Mouse (Mus musculus) T-cell, adult 2 months (primary cell): ENCODE measurements around the gene Sept11.

Source experiments
- DNase-seq: peaks from one replicate; pipeline ENCODE4 v3.0.0; 2022; ENCODE audit warnings: low spot score

The Sept11 gene

GRCm38 (mm10) chr5:93092857-93093622 lies at the start of gene Sept11:
Sept11 (plus strand) TSS chr5:93093437.
- peak; percentile 90 for DNase-seq

GRCm38 (mm10) chr5:93043688-93044583 lies 49.3 kb upstream of the Sept11 start:
- DNase-seq: no peak

- no peak for DNase-seq
Observed at GRCm38 (mm10) chr5:93044584-93045370, 48.5 kb upstream of the Sept11 start, which contains the start of gene Sowahb. Sowahb (minus strand) TSS chr5:93045022.

- DNase-seq: no peak
Observed at GRCm38 (mm10) chr5:93045371-93045714, 47.9 kb upstream of the Sept11 start.

- no peak for DNase-seq
Observed at GRCm38 (mm10) chr5:93046306-93046845, 46.9 kb upstream of the Sept11 start.

- DNase-seq: no peak
Observed at GRCm38 (mm10) chr5:93048481-93049240, 44.6 kb upstream of the Sept11 start.

- DNase-seq: no peak
Observed at GRCm38 (mm10) chr5:93049971-93050370, 43.3 kb upstream of the Sept11 start.

GRCm38 (mm10) chr5:93051041-93051440 lies 42.2 kb upstream of the Sept11 start:
- DNase-seq: no peak

- DNase-seq: no peak
Observed at GRCm38 (mm10) chr5:93051951-93052350, 41.3 kb upstream of the Sept11 start.

GRCm38 (mm10) chr5:93053606-93054397 lies 39.4 kb upstream of the Sept11 start:
- DNase-seq: no peak

GRCm38 (mm10) chr5:93060865-93061264 lies 32.4 kb upstream of the Sept11 start:
- no peak for DNase-seq

GRCm38 (mm10) chr5:93077661-93078323 lies 15.4 kb upstream of the Sept11 start:
- no peak for DNase-seq

- no peak for DNase-seq
Observed at GRCm38 (mm10) chr5:93079596-93079995, 13.6 kb upstream of the Sept11 start.

GRCm38 (mm10) chr5:93085015-93085598 lies 8.1 kb upstream of the Sept11 start:
- DNase-seq: no peak

- no peak for DNase-seq
Observed at GRCm38 (mm10) chr5:93085900-93086299, 7.3 kb upstream of the Sept11 start.

- no peak for DNase-seq
Observed at GRCm38 (mm10) chr5:93091266-93091665, 2.0 kb upstream of the Sept11 start.

- DNase-seq: peak; percentile 26
Observed at GRCm38 (mm10) chr5:93092147-93092781, 973 bp upstream of the Sept11 start.

GRCm38 (mm10) chr5:93093638-93094527 lies 646 bp downstream of the Sept11 start:
- DNase-seq: peak; percentile 28
